Mouse (Mus musculus): ENCODE data around the gene Tbc1d23. TPM values are rescaled to one million over a fixed set of nuclear protein-coding genes. Genes with fewer than 3 reads are reported as not detected.

Gene Tbc1d23
- 40.7 TPM for polyA plus RNA-seq (2017; shearing (Covaris generic))

GRCm38 (mm10) chr16:57231089-57231936, at the start of gene Tbc1d23:
Tbc1d23 (minus strand) TSS chr16:57231504.

GRCm38 (mm10) chr16:57166611-57167513, 64.4 kb downstream of the Tbc1d23 start, which contains the start of gene Nit2:
Nit2 (minus strand) TSS chr16:57167341.

GRCm38 (mm10) chr16:57120913-57121815, 110.1 kb downstream of the Tbc1d23 start, which contains the start of gene Tomm70a:
Tomm70a (plus strand) TSS chr16:57121703.

Other genes starting within 250 kb of the Tbc1d23 start
- not detected for gene Tmem45a2, start 160.1 kb downstream of the Tbc1d23 start, polyA plus RNA-seq (2017; shearing (Covaris generic))
- 38.7 TPM for gene Tomm70a, start 109.8 kb downstream of the Tbc1d23 start, polyA plus RNA-seq (2017; shearing (Covaris generic))
- gene Nit2, start 64.2 kb downstream of the Tbc1d23 start, polyA plus RNA-seq (2017; shearing (Covaris generic)) = 14.4 TPM
- 0.50 TPM for gene Tmem30c, start 61.4 kb upstream of the Tbc1d23 start, polyA plus RNA-seq (2017; shearing (Covaris generic))
- gene Filip1l, start 121.6 kb upstream of the Tbc1d23 start, polyA plus RNA-seq (2017; shearing (Covaris generic)) = 11.1 TPM